Mouse (Mus musculus): ENCODE data around the gene Cilp. TPM values are rescaled to one million over a fixed set of nuclear protein-coding genes. Genes with fewer than 3 reads are reported as not detected.
"Not testable (repeated sequence)": the region's sequence is repeated elsewhere in the genome, so short reads cannot be mapped to it uniquely, and the experiment has no call there.

Cilp gene
- 0.78 and 1.0 TPM in 2 replicates for polyA plus RNA-seq (2014; fragmentation: Nextera tagmentation; extraction: Ambion mirVana)

- Histone ChIP-seq H3K27ac (ENCODE audit: low read length) (no peak within 1 kb of the TSS), H3K27me3 (ENCODE audit: control insufficient read depth, insufficient read depth, low read length) (no peaks in the 10 kb centered on the region), H3K4me2 (replicated peaks; ENCODE audit: low read depth, low read length) (no peak within 1 kb of the TSS), H3K36me3 (ENCODE audit: control insufficient read depth, insufficient read depth, low read length) (no peaks in the 10 kb centered on the region), H3K4me3 (ENCODE audit: low read depth, low read length) (no peak within 1 kb of the TSS), H3K4me1 (ENCODE audit: control insufficient read depth, insufficient read depth, low read length) (peaks cover 20% of the 10 kb centered on the region; the same call in 1 of the 2 replicates), H3K9ac (replicated peaks; ENCODE audit: low read depth, low read length) (no peak within 1 kb of the TSS), H3K9me3 (ENCODE audit: control insufficient read depth, low read depth, low read length) (no peaks in the 10 kb centered on the region)
- no peak for ATAC-seq (ENCODE audit: insufficient number of reproducible peaks, insufficient read depth, low FRiP score, low read depth)
- 39% methylated on average over 5 of the region's 5 CpGs for WGBS
Observed at GRCm38 (mm10) chr9:65264959-65265358, at the start of gene Cilp. Cilp (plus strand) TSS chr9:65265180.

- ATAC-seq (ENCODE audit: insufficient number of reproducible peaks, insufficient read depth, low FRiP score, low read depth) = peak; percentile 83
- H3K4me3 ChIP-seq (ENCODE audit: low read depth, low read length) = peak overlapping the region; percentile 56
- peak overlapping the region; percentile 32; the same call in 1 of the 2 replicates for H3K9ac ChIP-seq (replicated peaks; ENCODE audit: low read depth, low read length)
- peaks cover 11% of the 10 kb centered on the region for H3K4me1 ChIP-seq (ENCODE audit: control insufficient read depth, insufficient read depth, low read length)
- 2% methylated on average over 31 of the region's 31 CpGs for WGBS
- H3K27me3 ChIP-seq (ENCODE audit: control insufficient read depth, insufficient read depth, low read length) = no peaks in the 10 kb centered on the region; the same call in 1 of the 2 replicates
- peak overlapping the region; percentile 75 for H3K27ac ChIP-seq (ENCODE audit: low read length)
- H3K9me3 ChIP-seq (ENCODE audit: control insufficient read depth, low read depth, low read length) = no peaks in the 10 kb centered on the region
- H3K4me2 ChIP-seq (replicated peaks; ENCODE audit: low read depth, low read length) = peak overlapping the region; percentile 84
- no peaks in the 10 kb centered on the region for H3K36me3 ChIP-seq (ENCODE audit: control insufficient read depth, insufficient read depth, low read length)
Observed at GRCm38 (mm10) chr9:65215494-65216126, 49.4 kb upstream of the Cilp start.

GRCm38 (mm10) chr9:65216972-65217371, 48.0 kb upstream of the Cilp start:
- H3K27ac ChIP-seq (ENCODE audit: low read length) = no peak overlapping the region
- H3K9ac ChIP-seq (replicated peaks; ENCODE audit: low read depth, low read length) = no peak overlapping the region
- 29% methylated on average over 8 of the region's 8 CpGs for WGBS

GRCm38 (mm10) chr9:65217661-65218060, 47.3 kb upstream of the Cilp start:
- H3K36me3 ChIP-seq (ENCODE audit: control insufficient read depth, insufficient read depth, low read length) = no peaks in the 10 kb centered on the region
- ATAC-seq (ENCODE audit: insufficient number of reproducible peaks, insufficient read depth, low FRiP score, low read depth) = no peak
- no peaks in the 10 kb centered on the region; the same call in 1 of the 2 replicates for H3K27me3 ChIP-seq (ENCODE audit: control insufficient read depth, insufficient read depth, low read length)
- H3K4me2 ChIP-seq (replicated peaks; ENCODE audit: low read depth, low read length) = no peak overlapping the region
- H3K27ac ChIP-seq (ENCODE audit: low read length) = no peak overlapping the region
- no peak overlapping the region for H3K4me3 ChIP-seq (ENCODE audit: low read depth, low read length)
- H3K9ac ChIP-seq (replicated peaks; ENCODE audit: low read depth, low read length) = no peak overlapping the region
- 67% methylated on average over 6 of the region's 6 CpGs for WGBS
- no peaks in the 10 kb centered on the region for H3K9me3 ChIP-seq (ENCODE audit: control insufficient read depth, low read depth, low read length)
- H3K4me1 ChIP-seq (ENCODE audit: control insufficient read depth, insufficient read depth, low read length) = peaks cover 11% of the 10 kb centered on the region

More at GRCm38 (mm10) chr9:65216972-65217371, 48.0 kb upstream of the Cilp start:
- no peak for ATAC-seq (ENCODE audit: insufficient number of reproducible peaks, insufficient read depth, low FRiP score, low read depth)
- no peak overlapping the region for H3K4me3 ChIP-seq (ENCODE audit: low read depth, low read length)
- no peak overlapping the region for H3K4me2 ChIP-seq (replicated peaks; ENCODE audit: low read depth, low read length)
- H3K4me1 ChIP-seq (ENCODE audit: control insufficient read depth, insufficient read depth, low read length) = peaks cover 11% of the 10 kb centered on the region
- H3K36me3 ChIP-seq (ENCODE audit: control insufficient read depth, insufficient read depth, low read length) = no peaks in the 10 kb centered on the region
- no peaks in the 10 kb centered on the region for H3K9me3 ChIP-seq (ENCODE audit: control insufficient read depth, low read depth, low read length)
- H3K27me3 ChIP-seq (ENCODE audit: control insufficient read depth, insufficient read depth, low read length) = no peaks in the 10 kb centered on the region; the same call in 1 of the 2 replicates

GRCm38 (mm10) chr9:65218916-65219315, 46.1 kb upstream of the Cilp start:
- H3K9ac ChIP-seq (replicated peaks; ENCODE audit: low read depth, low read length) = no peak overlapping the region
- no peak overlapping the region for H3K27ac ChIP-seq (ENCODE audit: low read length)
- ATAC-seq (ENCODE audit: insufficient number of reproducible peaks, insufficient read depth, low FRiP score, low read depth) = no peak
- no peak overlapping the region for H3K4me3 ChIP-seq (ENCODE audit: low read depth, low read length)
- no peaks in the 10 kb centered on the region; the same call in 1 of the 2 replicates for H3K27me3 ChIP-seq (ENCODE audit: control insufficient read depth, insufficient read depth, low read length)
- WGBS = 67% methylated on average over 1 of the region's 1 CpGs
- no peaks in the 10 kb centered on the region for H3K9me3 ChIP-seq (ENCODE audit: control insufficient read depth, low read depth, low read length)
- peaks cover 11% of the 10 kb centered on the region for H3K4me1 ChIP-seq (ENCODE audit: control insufficient read depth, insufficient read depth, low read length)
- H3K4me2 ChIP-seq (replicated peaks; ENCODE audit: low read depth, low read length) = no peak overlapping the region
- no peaks in the 10 kb centered on the region for H3K36me3 ChIP-seq (ENCODE audit: control insufficient read depth, insufficient read depth, low read length)

GRCm38 (mm10) chr9:65220398-65220797, 44.6 kb upstream of the Cilp start:
- not testable (repeated sequence) for H3K36me3 ChIP-seq (ENCODE audit: control insufficient read depth, insufficient read depth, low read length); H3K9me3 ChIP-seq (ENCODE audit: control insufficient read depth, low read depth, low read length); H3K4me3 ChIP-seq (ENCODE audit: low read depth, low read length); H3K27me3 ChIP-seq (ENCODE audit: control insufficient read depth, insufficient read depth, low read length); ATAC-seq (ENCODE audit: insufficient number of reproducible peaks, insufficient read depth, low FRiP score, low read depth); H3K9ac ChIP-seq (replicated peaks; ENCODE audit: low read depth, low read length); H3K4me1 ChIP-seq (ENCODE audit: control insufficient read depth, insufficient read depth, low read length); H3K4me2 ChIP-seq (replicated peaks; ENCODE audit: low read depth, low read length); H3K27ac ChIP-seq (ENCODE audit: low read length)
- 49% methylated on average over 3 of the region's 3 CpGs for WGBS

GRCm38 (mm10) chr9:65223927-65224326, 41.1 kb upstream of the Cilp start:
- 82% methylated on average over 6 of the region's 6 CpGs for WGBS
- no peak overlapping the region for H3K9ac ChIP-seq (replicated peaks; ENCODE audit: low read depth, low read length)
- H3K27me3 ChIP-seq (ENCODE audit: control insufficient read depth, insufficient read depth, low read length) = peaks cover 3% of the 10 kb centered on the region; the same call in 1 of the 2 replicates
- ATAC-seq (ENCODE audit: insufficient number of reproducible peaks, insufficient read depth, low FRiP score, low read depth) = no peak
- H3K9me3 ChIP-seq (ENCODE audit: control insufficient read depth, low read depth, low read length) = no peaks in the 10 kb centered on the region
- no peak overlapping the region for H3K27ac ChIP-seq (ENCODE audit: low read length)
- H3K36me3 ChIP-seq (ENCODE audit: control insufficient read depth, insufficient read depth, low read length) = no peaks in the 10 kb centered on the region
- H3K4me2 ChIP-seq (replicated peaks; ENCODE audit: low read depth, low read length) = no peak overlapping the region
- no peak overlapping the region for H3K4me3 ChIP-seq (ENCODE audit: low read depth, low read length)
- no peaks in the 10 kb centered on the region for H3K4me1 ChIP-seq (ENCODE audit: control insufficient read depth, insufficient read depth, low read length)

GRCm38 (mm10) chr9:65225795-65226194, 39.2 kb upstream of the Cilp start:
- H3K36me3 ChIP-seq (ENCODE audit: control insufficient read depth, insufficient read depth, low read length) = no peaks in the 10 kb centered on the region
- no peak overlapping the region for H3K4me2 ChIP-seq (replicated peaks; ENCODE audit: low read depth, low read length)
- H3K4me3 ChIP-seq (ENCODE audit: low read depth, low read length) = no peak overlapping the region
- no peak overlapping the region for H3K27ac ChIP-seq (ENCODE audit: low read length)
- no peak for ATAC-seq (ENCODE audit: insufficient number of reproducible peaks, insufficient read depth, low FRiP score, low read depth)
- H3K27me3 ChIP-seq (ENCODE audit: control insufficient read depth, insufficient read depth, low read length) = 0 out of 2 replicates have a peak, but pooled peaks cover 3% of the 10 kb centered on the region
- H3K9ac ChIP-seq (replicated peaks; ENCODE audit: low read depth, low read length) = no peak overlapping the region
- H3K4me1 ChIP-seq (ENCODE audit: control insufficient read depth, insufficient read depth, low read length) = no peaks in the 10 kb centered on the region
- no peaks in the 10 kb centered on the region for H3K9me3 ChIP-seq (ENCODE audit: control insufficient read depth, low read depth, low read length)
- WGBS = 32% methylated on average over 4 of the region's 4 CpGs

All from stomach, embryonic 14.5 days (tissue).